Mouse (Mus musculus) kidney, embryonic 16.5 days (tissue): Measurements from ENCODE around the gene Tapt1. TPM values are rescaled to one million over a fixed set of nuclear protein-coding genes. Genes with fewer than 3 reads are reported as not detected.

Experiments used
- ATAC-seq: fragments of 200-750 bp; cut with Nextera tagmentation; 2 replicates; pipeline ENCODE4 v1.8.0; 2017; ENCODE audit warnings: moderate TSS enrichment; ENCODE audit not compliant: low FRiP score, low TSS enrichment
- H3K27ac ChIP-seq: fragments of 300-500 bp; sonication (generic); 2 replicates; pipeline ENCODE4 v1.5.1; 2014; ENCODE audit warnings: low read length
- H3K27me3 ChIP-seq: fragments of 300-500 bp; sonication (generic); 2 replicates; pipeline ENCODE4 v1.6.1; 2014; ENCODE audit warnings: low read length, control low read depth, mixed read lengths; ENCODE audit not compliant: insufficient read depth
- H3K36me3 ChIP-seq: fragments of 300-500 bp; sonication (generic); 2 replicates; pipeline ENCODE4 v1.6.1; 2014; ENCODE audit warnings: low read length, control low read depth, mixed read lengths; ENCODE audit not compliant: insufficient read depth
- H3K4me1 ChIP-seq: fragments of 300-500 bp; sonication (generic); 2 replicates; pipeline ENCODE4 v1.6.1; 2014; ENCODE audit warnings: low read length, control low read depth, mixed read lengths; ENCODE audit not compliant: insufficient read depth
- H3K4me2 ChIP-seq: fragments of 300-500 bp; sonication (generic); replicated peaks from 2 replicates; pipeline ENCODE4 v1.6.1; 2014; ENCODE audit warnings: low read depth, low read length
- H3K4me3 ChIP-seq: fragments of 300-500 bp; sonication (generic); 2 replicates; pipeline ENCODE4 v1.5.1; 2014; ENCODE audit warnings: mild to moderate bottlenecking, low read length
- H3K9ac ChIP-seq: fragments of 300-500 bp; sonication (generic); replicated peaks from 2 replicates; pipeline ENCODE4 v1.6.1; 2014; ENCODE audit warnings: low read length
- H3K9me3 ChIP-seq: fragments of 300-500 bp; sonication (generic); 2 replicates; pipeline ENCODE4 v1.6.1; 2016; ENCODE audit warnings: low read length, control low read depth
- WGBS: fragments of 180-500 bp; shearing (Covaris S2); extraction: QIAGEN DNeasy Blood & Tissue Kit; methylation state at CpG from one replicate; pipeline ENCODE4 v1.1.7; 2014; 5-methylcytosine and 5-hydroxymethylcytosine counted together
- polyA plus RNA-seq: library from polyadenylated mRNA; unstranded; fragments of >200 nt; fragmentation: Nextera tagmentation; extraction: Ambion mirVana; gene quantifications from 2 replicates; pipeline ENCODE4 v1.2.1, GENCODE M21; 2015

Gene Tapt1
- polyA plus RNA-seq, 1 experiment from 2014 or later, result 34.6 TPM

GRCm38 (mm10) chr5:44181669-44182068 is 44.8 kb downstream of the Tapt1 start:
- Histone ChIP-seq H3K4me3 (no peak overlapping the region), H3K36me3 (peaks cover 47% of the 10 kb centered on the region), H3K9ac (no peak overlapping the region), H3K27ac (no peak overlapping the region), H3K27me3 (no peaks in the 10 kb centered on the region), H3K4me2 (no peak overlapping the region), H3K4me1 (no peaks in the 10 kb centered on the region), H3K9me3 (no peaks in the 10 kb centered on the region)
- WGBS, result 91% methylated on average over 3 of the region's 3 CpGs
- no peak for ATAC-seq

- no peak for ATAC-seq
- no peak overlapping the region for H3K27ac ChIP-seq
- H3K9me3 ChIP-seq, result no peaks in the 10 kb centered on the region
- no peaks in the 10 kb centered on the region for H3K4me1 ChIP-seq
- no peaks in the 10 kb centered on the region for H3K27me3 ChIP-seq
- H3K36me3 ChIP-seq, result peaks cover 49% of the 10 kb centered on the region
- no peak overlapping the region for H3K9ac ChIP-seq
- H3K4me3 ChIP-seq, result no peak overlapping the region
- 82% methylated on average over 3 of the region's 3 CpGs for WGBS
- no peak overlapping the region for H3K4me2 ChIP-seq
Measured at GRCm38 (mm10) chr5:44180450-44180849, 46.0 kb downstream of the Tapt1 start.

- ATAC-seq, result no peak
- no peak overlapping the region for H3K4me3 ChIP-seq
- peaks cover 37% of the 10 kb centered on the region for H3K36me3 ChIP-seq
- WGBS, result 90% methylated on average over 5 of the region's 5 CpGs
- no peaks in the 10 kb centered on the region for H3K9me3 ChIP-seq
- H3K27me3 ChIP-seq, result no peaks in the 10 kb centered on the region
- H3K4me1 ChIP-seq, result no peaks in the 10 kb centered on the region
- H3K4me2 ChIP-seq, result no peak overlapping the region
- no peak overlapping the region for H3K27ac ChIP-seq
- H3K9ac ChIP-seq, result no peak overlapping the region
Measured at GRCm38 (mm10) chr5:44174046-44174445, 52.4 kb downstream of the Tapt1 start.

GRCm38 (mm10) chr5:44166866-44167265 is 59.6 kb downstream of the Tapt1 start:
- no peak overlapping the region for H3K4me2 ChIP-seq
- H3K27ac ChIP-seq, result no peak overlapping the region
- 78% methylated on average over 6 of the region's 6 CpGs for WGBS
- H3K36me3 ChIP-seq, result no peaks in the 10 kb centered on the region
- no peaks in the 10 kb centered on the region for H3K4me1 ChIP-seq
- no peaks in the 10 kb centered on the region for H3K27me3 ChIP-seq
- no peak overlapping the region for H3K4me3 ChIP-seq
- no peak for ATAC-seq
- no peak overlapping the region for H3K9ac ChIP-seq
- H3K9me3 ChIP-seq, result no peaks in the 10 kb centered on the region

GRCm38 (mm10) chr5:44165854-44166253 is 60.6 kb downstream of the Tapt1 start:
- Histone ChIP-seq H3K27ac (no peak overlapping the region), H3K9me3 (no peaks in the 10 kb centered on the region), H3K27me3 (no peaks in the 10 kb centered on the region), H3K4me1 (no peaks in the 10 kb centered on the region), H3K36me3 (no peaks in the 10 kb centered on the region), H3K9ac (no peak overlapping the region), H3K4me3 (no peak overlapping the region), H3K4me2 (no peak overlapping the region)
- WGBS, result 21% methylated on average over 2 of the region's 2 CpGs
- no peak for ATAC-seq

- 47% methylated on average over 7 of the region's 7 CpGs for whole genome bisulfite sequencing
- no peak for ATAC-seq
- no peaks in the 10 kb centered on the region for H3K9me3 ChIP-seq
Measured at GRCm38 (mm10) chr5:44164233-44164776, 62.1 kb downstream of the Tapt1 start.

GRCm38 (mm10) chr5:44163318-44163717 is 63.1 kb downstream of the Tapt1 start:
- H3K4me3 ChIP-seq, result no peak overlapping the region
- no peaks in the 10 kb centered on the region for H3K4me1 ChIP-seq
- H3K9me3 ChIP-seq, result no peaks in the 10 kb centered on the region
- H3K9ac ChIP-seq, result no peak overlapping the region
- WGBS, result 94% methylated on average over 3 of the region's 3 CpGs
- H3K27ac ChIP-seq, result no peak overlapping the region
- no peak for ATAC-seq
- no peaks in the 10 kb centered on the region for H3K36me3 ChIP-seq
- H3K27me3 ChIP-seq, result no peaks in the 10 kb centered on the region
- no peak overlapping the region for H3K4me2 ChIP-seq

More at GRCm38 (mm10) chr5:44164233-44164776, 62.1 kb downstream of the Tapt1 start:
- Histone ChIP-seq H3K4me2 (no peak overlapping the region), H3K27ac (no peak overlapping the region), H3K4me1 (no peaks in the 10 kb centered on the region), H3K27me3 (no peaks in the 10 kb centered on the region), H3K36me3 (no peaks in the 10 kb centered on the region), H3K4me3 (no peak overlapping the region), H3K9ac (no peak overlapping the region)

- Histone ChIP-seq H3K27ac (no peak overlapping the region), H3K27me3 (no peaks in the 10 kb centered on the region), H3K9me3 (no peaks in the 10 kb centered on the region), H3K9ac (no peak overlapping the region), H3K36me3 (no peaks in the 10 kb centered on the region), H3K4me1 (no peaks in the 10 kb centered on the region), H3K4me2 (no peak overlapping the region), H3K4me3 (no peak overlapping the region)
- ATAC-seq, result no peak
- WGBS, result 89% methylated on average over 7 of the region's 7 CpGs
Measured at GRCm38 (mm10) chr5:44162786-44163185, 63.6 kb downstream of the Tapt1 start.

GRCm38 (mm10) chr5:44159679-44160438 is 66.6 kb downstream of the Tapt1 start:
- no peak overlapping the region for H3K4me2 ChIP-seq
- no peaks in the 10 kb centered on the region for H3K36me3 ChIP-seq
- H3K4me1 ChIP-seq, result no peaks in the 10 kb centered on the region
- no peaks in the 10 kb centered on the region for H3K27me3 ChIP-seq
- no peak for ATAC-seq
- no peak overlapping the region for H3K27ac ChIP-seq
- H3K9me3 ChIP-seq, result no peaks in the 10 kb centered on the region
- H3K4me3 ChIP-seq, result no peak overlapping the region
- WGBS, result 84% methylated on average over 4 of the region's 4 CpGs
- no peak overlapping the region for H3K9ac ChIP-seq

GRCm38 (mm10) chr5:44159231-44159630 is 67.2 kb downstream of the Tapt1 start:
- Histone ChIP-seq H3K4me2 (no peak overlapping the region), H3K4me3 (no peak overlapping the region), H3K4me1 (no peaks in the 10 kb centered on the region), H3K9ac (no peak overlapping the region), H3K36me3 (no peaks in the 10 kb centered on the region), H3K27me3 (no peaks in the 10 kb centered on the region), H3K9me3 (no peaks in the 10 kb centered on the region), H3K27ac (no peak overlapping the region)
- WGBS, result 94% methylated on average over 2 of the region's 2 CpGs
- ATAC-seq, result no peak
